Mouse (Mus musculus) liver, adult 2 months (tissue): ENCODE measurements around the gene Icam4.

Source experiments
- CTCF ChIP-seq: fragments of 200-500 bp; IDR thresholded peaks from 2 replicates; pipeline ENCODE4 v1.5.1; 2011; ENCODE audit warnings: low read depth, low read length, control low read depth
- POLR2A ChIP-seq: fragments of 200-500 bp; IDR thresholded peaks from 2 replicates; pipeline ENCODE4 v1.6.1; 2011; ENCODE audit warnings: low read length, control low read depth; ENCODE audit not compliant: insufficient read depth; ENCODE audit errors: extremely low read depth

- TF ChIP-seq CTCF (no peak), POLR2A (no peak)
Observed at GRCm38 (mm10) chr9:21016331-21017176, 12.6 kb upstream of the Icam4 start.
